Mouse (Mus musculus) forebrain, embryonic 11.5 days (tissue): ENCODE measurements around the gene Me1. TPM values are rescaled to one million over a fixed set of nuclear protein-coding genes. Genes with fewer than 3 reads are reported as not detected.

Experiments used
- ATAC-seq: fragments of 200-750 bp; cut with Nextera tagmentation; replicated peaks from 2 replicates; pipeline ENCODE4 v1.8.0; 2017; ENCODE audit warnings: moderate TSS enrichment; ENCODE audit not compliant: low FRiP score
- DNase-seq: peaks from one replicate; pipeline ENCODE4 v3.0.0-alpha.2; 2017; ENCODE audit warnings: low spot score
- H3K27ac ChIP-seq: fragments of 300-500 bp; sonication (generic); 2 replicates; pipeline ENCODE4 v1.5.1; 2014; ENCODE audit warnings: low read depth, low read length
- H3K27me3 ChIP-seq: fragments of 300-500 bp; sonication (generic); 2 replicates; pipeline ENCODE4 v1.6.1; 2014; ENCODE audit warnings: mild to moderate bottlenecking, low read length, mixed read lengths; ENCODE audit not compliant: control insufficient read depth, insufficient read depth
- H3K36me3 ChIP-seq: fragments of 300-500 bp; sonication (generic); 2 replicates; pipeline ENCODE4 v1.6.1; 2014; ENCODE audit warnings: mild to moderate bottlenecking, low read length, moderate library complexity, mixed read lengths; ENCODE audit not compliant: control insufficient read depth, insufficient read depth
- H3K4me1 ChIP-seq: fragments of 300-500 bp; sonication (generic); replicated peaks from 2 replicates; pipeline ENCODE4 v1.6.1; 2014; ENCODE audit warnings: low read length, mixed read lengths; ENCODE audit not compliant: control insufficient read depth, insufficient read depth
- H3K4me2 ChIP-seq: fragments of 300-500 bp; sonication (generic); 2 replicates; pipeline ENCODE4 v1.6.1; 2014; ENCODE audit warnings: low read depth, mild to moderate bottlenecking, low read length, moderate library complexity, mixed read lengths; ENCODE audit not compliant: severe bottlenecking
- H3K4me3 ChIP-seq: fragments of 300-500 bp; sonication (generic); 2 replicates; pipeline ENCODE4 v1.5.1; 2014; ENCODE audit warnings: low read depth, low read length
- H3K9ac ChIP-seq: fragments of 300-500 bp; sonication (generic); 2 replicates; pipeline ENCODE4 v1.6.1; 2014; ENCODE audit warnings: low read length
- H3K9me3 ChIP-seq: fragments of 300-500 bp; sonication (generic); 2 replicates; pipeline ENCODE4 v1.6.1; 2016; ENCODE audit warnings: low read length, mixed read lengths; ENCODE audit not compliant: control insufficient read depth
- WGBS: fragments of 180-500 bp; shearing (Covaris S2); extraction: QIAGEN DNeasy Blood & Tissue Kit; methylation state at CpG from one replicate; pipeline ENCODE4 v1.1.7; 2014; 5-methylcytosine and 5-hydroxymethylcytosine counted together
- polyA plus RNA-seq: library from polyadenylated mRNA; unstranded; fragments of >200 nt; fragmentation: Nextera tagmentation; extraction: Ambion mirVana; gene quantifications from 2 replicates; pipeline ENCODE4 v1.2.1, GENCODE M21; 2014

Gene Me1
- polyA plus RNA-seq, 1 experiment from 2014 or later, result 10.7 TPM

GRCm38 (mm10) chr9:86550717-86551116, 145.0 kb downstream of the Me1 start:
- Histone ChIP-seq H3K4me2 (no peak overlapping the region), H3K36me3 (no peaks in the 10 kb centered on the region; the same call in 1 of the 2 replicates)
- WGBS, result 91% methylated on average over 3 of the region's 3 CpGs

DNA sequence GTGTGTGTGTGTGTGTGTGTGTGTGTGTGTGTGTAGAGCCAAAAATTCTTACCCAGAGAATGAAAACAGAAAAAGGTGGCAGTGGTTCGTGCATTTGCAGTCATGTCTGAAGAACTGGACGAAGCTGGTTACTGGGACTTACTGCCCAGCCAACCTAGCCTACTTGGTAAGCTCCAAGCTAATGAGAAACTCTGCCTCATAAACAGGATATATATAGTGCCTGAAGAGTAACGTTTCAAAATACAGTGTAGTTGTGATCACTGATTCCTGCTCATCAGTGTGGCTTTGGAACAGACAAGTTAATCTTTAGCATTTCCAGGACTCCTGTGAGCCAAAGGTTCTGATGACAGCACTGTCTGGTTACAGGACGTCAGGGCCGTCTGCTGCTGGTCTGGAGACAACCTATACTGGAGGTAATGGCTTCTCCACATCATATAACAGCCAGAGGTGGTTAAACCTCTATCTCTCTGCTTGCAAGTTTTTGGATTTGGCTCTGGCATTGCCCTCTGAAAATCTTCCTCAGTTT, 146.1 kb downstream of the Me1 start:
- Histone ChIP-seq H3K27me3 (no peaks in the 10 kb centered on the region), H3K27ac (no peak overlapping the region), H3K9ac (no peak overlapping the region), H3K9me3 (no peaks in the 10 kb centered on the region), H3K4me2 (no peak overlapping the region), H3K4me3 (no peak overlapping the region), H3K4me1 (no peaks in the 10 kb centered on the region), H3K36me3 (no peaks in the 10 kb centered on the region; the same call in 1 of the 2 replicates)
- 87% methylated on average over 5 of the region's 5 CpGs for WGBS
- ATAC-seq (no peak), DNase-seq (no peak)

More at GRCm38 (mm10) chr9:86550717-86551116, 145.0 kb downstream of the Me1 start:
- no peaks in the 10 kb centered on the region for H3K27me3 ChIP-seq
- H3K9me3 ChIP-seq, result no peaks in the 10 kb centered on the region
- DNase-seq, result no peak
- no peaks in the 10 kb centered on the region for H3K4me1 ChIP-seq
- no peak overlapping the region for H3K4me3 ChIP-seq
- no peak for ATAC-seq
- H3K9ac ChIP-seq, result no peak overlapping the region
- no peak overlapping the region for H3K27ac ChIP-seq

GRCm38 (mm10) chr9:86544559-86544958, 151.2 kb downstream of the Me1 start:
- Histone ChIP-seq H3K4me1 (no peaks in the 10 kb centered on the region), H3K36me3 (no peaks in the 10 kb centered on the region; the same call in 1 of the 2 replicates), H3K4me3 (no peak overlapping the region), H3K9me3 (no peaks in the 10 kb centered on the region), H3K9ac (no peak overlapping the region), H3K4me2 (no peak overlapping the region), H3K27me3 (no peaks in the 10 kb centered on the region), H3K27ac (no peak overlapping the region)
- ATAC-seq, result no peak
- WGBS, result 74% methylated on average over 1 of the region's 1 CpGs
- DNase-seq, result no peak

DNA sequence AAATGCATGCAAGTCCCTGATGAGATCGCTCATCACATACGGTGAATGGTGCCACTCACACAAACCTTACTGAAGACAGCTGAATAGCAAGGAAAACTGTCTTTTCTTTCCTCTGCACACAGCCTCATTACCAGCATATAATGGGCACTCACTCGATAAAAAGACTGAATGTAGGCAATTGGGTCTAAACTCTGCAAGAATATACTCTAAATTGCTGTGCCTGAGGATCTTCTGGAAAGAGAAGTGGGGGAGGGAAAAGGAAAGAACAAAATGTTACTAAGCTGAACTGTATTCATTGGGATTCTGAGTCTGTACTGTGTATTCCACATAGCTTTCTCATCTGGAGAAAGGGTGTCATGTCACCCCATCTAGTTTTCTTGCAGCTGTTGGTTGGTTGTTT, 152.3 kb downstream of the Me1 start:
- peak; percentile 61; the same call in 1 of the 2 replicates for ATAC-seq
- Histone ChIP-seq H3K4me1 (no peaks in the 10 kb centered on the region), H3K9ac (no peak overlapping the region), H3K4me3 (no peak overlapping the region), H3K4me2 (no peak overlapping the region), H3K27ac (no peak overlapping the region), H3K9me3 (no peaks in the 10 kb centered on the region), H3K36me3 (no peaks in the 10 kb centered on the region), H3K27me3 (no peaks in the 10 kb centered on the region)
- DNase-seq, result no peak
- 49% methylated on average over 3 of the region's 3 CpGs for WGBS

DNA sequence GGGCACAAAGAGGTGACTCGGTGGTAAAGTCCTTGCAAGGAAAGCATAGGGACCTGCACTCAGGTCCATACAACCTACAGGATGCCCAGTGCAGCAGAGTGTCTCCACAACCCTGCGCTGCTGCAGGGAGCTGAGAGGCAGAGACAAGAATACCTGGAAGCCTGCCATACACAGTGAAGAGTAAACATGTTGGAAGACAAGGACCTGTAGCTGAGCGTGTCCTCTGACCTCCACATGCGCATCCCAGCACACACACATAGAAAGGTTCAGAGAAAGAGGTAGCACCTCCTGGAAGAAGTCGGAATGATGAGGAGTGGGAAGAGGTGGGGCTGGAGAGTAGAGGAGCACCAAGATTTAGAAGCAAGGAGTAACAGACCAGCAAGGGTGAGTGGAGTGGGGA, 161.7 kb downstream of the Me1 start:
- Histone ChIP-seq H3K4me1 (no peaks in the 10 kb centered on the region), H3K27ac (no peak overlapping the region), H3K4me3 (no peak overlapping the region), H3K36me3 (no peaks in the 10 kb centered on the region), H3K27me3 (no peaks in the 10 kb centered on the region), H3K4me2 (no peak overlapping the region), H3K9ac (no peak overlapping the region), H3K9me3 (no peaks in the 10 kb centered on the region)
- DNase-seq, result no peak
- no peak for ATAC-seq
- 96% methylated on average over 5 of the region's 5 CpGs for WGBS

Other genes starting within 250 kb of the Me1 start
- gene Ube2cbp, start 231.0 kb downstream of the Me1 start, polyA plus RNA-seq, result 6.5 and 7.1 TPM in 2 replicates
- 14.3 and 16.8 TPM in 2 replicates for gene Dop1a, start 228.8 kb downstream of the Me1 start, polyA plus RNA-seq
- gene Pgm3, start 124.1 kb downstream of the Me1 start, polyA plus RNA-seq, result 35.6 and 36.0 TPM in 2 replicates
- 3.3 and 3.8 TPM in 2 replicates for gene Rwdd2a, start 124.0 kb downstream of the Me1 start, polyA plus RNA-seq
- 2.0 and 2.3 TPM in 2 replicates for gene Prss35, start 47.7 kb upstream of the Me1 start, polyA plus RNA-seq
- gene Snap91, start 184.7 kb upstream of the Me1 start, polyA plus RNA-seq, result 8.3 and 8.6 TPM in 2 replicates